Mouse (Mus musculus) 416B (cell line): Measurements from ENCODE around the gene Tysnd1.

Source experiments
- DNase-seq: peaks from one replicate; pipeline ENCODE4 v3.0.0; 2011; ENCODE audit warnings: low read depth

The Tysnd1 gene

DNA sequence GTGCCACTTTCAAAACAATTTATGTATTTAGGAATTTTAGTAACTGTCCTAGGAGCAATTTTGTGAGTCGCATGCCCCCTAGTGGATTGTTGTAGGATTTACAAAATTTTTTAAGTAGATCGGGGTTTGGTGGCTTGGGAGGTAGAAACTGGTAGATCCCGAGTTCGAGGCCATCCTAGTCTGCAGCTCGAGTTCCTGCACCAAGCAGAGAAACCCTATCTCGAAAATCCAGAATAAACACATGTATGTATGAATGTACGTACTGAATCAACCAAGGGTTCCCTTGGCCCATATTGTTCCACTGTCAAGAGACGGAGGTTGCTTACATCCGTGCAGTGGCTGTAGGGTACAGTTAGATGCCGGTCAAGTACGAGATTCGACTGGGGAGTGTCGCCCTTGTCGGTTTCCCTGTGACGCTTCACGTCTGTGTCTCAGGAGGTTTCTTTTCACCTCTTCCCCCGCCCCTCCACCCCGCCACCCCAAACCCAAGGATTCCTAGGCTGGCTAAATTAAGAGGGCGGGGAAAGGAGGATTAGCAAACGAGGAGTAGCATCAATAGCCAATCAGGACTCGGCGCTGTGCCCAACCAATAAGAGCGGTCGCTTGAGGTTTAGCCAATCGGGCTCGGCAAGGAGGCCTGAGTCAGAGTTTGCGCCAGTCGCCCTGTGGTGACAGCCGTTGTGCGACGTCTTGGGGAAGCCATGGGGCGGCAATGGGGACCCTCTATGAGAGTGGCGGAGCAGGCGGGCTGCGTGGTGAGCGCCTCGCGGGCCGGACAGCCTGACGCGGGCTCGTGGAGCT lies at the start of gene Tysnd1:
Gene Tysnd1, plus strand, starts transcription at position 645 of the 801 bp plus-strand sequence.
- peak; percentile 99 for DNase-seq

- DNase-seq, result no peak
These were observed 48.8 kb upstream of the Tysnd1 start for GRCm38 (mm10) chr10:61646557-61646956.

DNA sequence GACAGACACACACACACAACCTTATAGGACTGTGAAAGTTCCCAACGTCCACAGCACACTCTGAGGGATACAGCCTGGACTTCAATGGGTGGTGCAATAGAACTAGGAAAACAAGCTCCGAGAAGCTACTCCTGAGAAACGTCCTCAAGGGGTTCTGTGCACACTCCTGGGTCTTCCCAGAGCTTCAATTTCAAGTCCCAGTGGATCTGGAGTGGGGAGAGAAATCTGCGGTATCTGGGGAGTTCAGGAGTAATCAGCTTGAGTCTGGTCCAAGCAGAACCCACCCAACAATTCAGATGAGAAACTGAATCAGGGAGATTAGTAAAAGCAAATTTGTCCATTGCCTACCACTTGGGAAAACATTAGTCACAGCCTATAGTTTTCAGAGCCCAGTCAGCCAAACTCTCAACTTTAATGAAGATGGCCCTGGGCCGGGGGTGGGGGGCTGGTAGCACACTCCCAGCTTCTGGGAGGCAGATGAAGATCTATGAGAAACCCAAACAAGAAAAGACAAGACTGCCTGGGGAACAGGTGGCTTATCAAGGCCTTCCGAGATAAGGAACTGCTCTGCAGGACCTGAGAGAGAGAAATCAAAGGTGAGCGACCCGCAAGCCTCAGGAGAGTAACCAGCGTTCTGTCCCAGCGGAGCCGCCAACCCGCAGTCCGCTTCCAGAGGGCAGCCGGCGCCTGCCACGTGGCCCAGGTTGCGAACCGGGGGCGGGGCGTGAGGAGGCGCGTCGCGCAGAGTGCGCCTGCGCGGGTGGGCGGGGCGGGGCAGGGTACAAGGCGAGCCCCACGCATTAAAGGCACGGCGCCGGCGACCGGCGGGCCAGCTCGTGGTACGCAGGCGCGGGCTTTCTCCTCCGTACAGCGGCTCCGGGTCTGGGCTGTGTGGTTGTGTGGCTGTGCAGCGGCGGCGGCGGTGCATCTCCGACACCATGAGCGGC lies 47.3 kb upstream of the Tysnd1 start, which contains the start of gene Ppa1:
Gene Ppa1, plus strand, starts transcription at position 763 of the 947 bp plus-strand sequence.
- peak; percentile 88 for DNase-seq

GRCm38 (mm10) chr10:61648737-61649645 lies 46.3 kb upstream of the Tysnd1 start:
- DNase-seq, result peak; percentile 67

- DNase-seq, result no peak
These were observed 41.2 kb upstream of the Tysnd1 start for GRCm38 (mm10) chr10:61654105-61654504.

DNA sequence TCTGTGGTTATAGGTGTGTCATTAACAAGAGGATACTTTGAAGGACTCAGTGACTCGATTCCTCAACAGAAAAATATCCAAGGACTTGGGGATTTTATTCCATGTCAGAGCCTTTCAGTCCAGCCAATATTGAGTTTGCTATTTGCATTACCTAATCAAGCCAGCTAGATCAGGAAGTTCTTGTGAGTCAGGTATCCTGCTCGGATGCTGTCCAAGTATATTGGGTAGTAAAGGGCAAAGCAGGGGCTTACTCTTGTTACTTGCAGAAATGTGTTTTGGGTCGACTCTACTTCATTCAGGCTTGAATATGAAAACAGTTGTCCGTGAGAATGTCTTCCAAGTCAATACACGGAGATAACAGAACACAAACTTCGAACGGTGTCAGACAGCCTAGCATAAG lies 40.6 kb upstream of the Tysnd1 start:
- peak; percentile 81 for DNase-seq

- DNase-seq, result no peak
These were observed 40.1 kb upstream of the Tysnd1 start for GRCm38 (mm10) chr10:61655188-61655587.

GRCm38 (mm10) chr10:61656928-61657882 lies 38.1 kb upstream of the Tysnd1 start:
- no peak for DNase-seq

GRCm38 (mm10) chr10:61657985-61658384 lies 37.3 kb upstream of the Tysnd1 start:
- DNase-seq, result peak; percentile 74

DNA sequence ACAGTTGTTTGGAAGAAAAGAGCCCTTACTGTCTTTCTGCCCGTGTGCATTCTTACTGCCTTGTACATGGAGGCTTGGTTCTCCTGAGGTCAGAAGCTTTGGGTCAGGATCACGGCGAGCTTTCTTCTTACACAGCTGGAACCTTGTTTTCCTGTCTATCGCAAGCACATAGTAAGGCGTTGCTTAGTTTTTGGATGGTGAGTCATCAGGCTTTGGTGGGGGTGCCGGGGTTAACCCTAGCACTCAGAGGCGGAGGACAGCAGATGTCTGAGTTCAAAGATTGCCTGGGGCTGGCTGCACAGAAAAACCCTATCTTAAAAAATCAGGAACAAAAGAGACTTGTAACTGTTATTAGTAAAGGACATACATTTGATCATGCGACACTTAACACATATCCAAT lies 33.4 kb upstream of the Tysnd1 start:
- peak; percentile 65 for DNase-seq

- peak; percentile 33 for DNase-seq
These were observed 32.8 kb upstream of the Tysnd1 start for GRCm38 (mm10) chr10:61662391-61662988.

DNA sequence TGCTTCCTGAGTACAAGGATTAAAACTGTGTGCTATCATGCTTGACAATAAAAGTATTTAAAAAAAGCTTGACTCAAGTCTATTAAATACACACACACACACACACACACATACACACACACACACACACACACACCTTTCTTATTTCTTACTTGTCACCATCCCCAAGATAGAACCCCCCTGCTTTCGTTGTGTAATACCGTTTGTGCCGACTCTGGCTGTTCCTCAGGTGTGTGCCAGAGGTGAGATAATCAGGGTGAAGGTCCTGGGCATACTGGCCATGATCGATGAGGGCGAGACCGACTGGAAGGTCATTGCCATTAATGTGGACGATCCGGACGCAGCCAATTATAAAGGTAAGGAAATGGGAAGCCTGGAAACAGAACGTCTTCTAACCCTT lies 30.2 kb upstream of the Tysnd1 start:
- no peak for DNase-seq

GRCm38 (mm10) chr10:61665651-61666050 lies 29.7 kb upstream of the Tysnd1 start:
- no peak for DNase-seq

DNA sequence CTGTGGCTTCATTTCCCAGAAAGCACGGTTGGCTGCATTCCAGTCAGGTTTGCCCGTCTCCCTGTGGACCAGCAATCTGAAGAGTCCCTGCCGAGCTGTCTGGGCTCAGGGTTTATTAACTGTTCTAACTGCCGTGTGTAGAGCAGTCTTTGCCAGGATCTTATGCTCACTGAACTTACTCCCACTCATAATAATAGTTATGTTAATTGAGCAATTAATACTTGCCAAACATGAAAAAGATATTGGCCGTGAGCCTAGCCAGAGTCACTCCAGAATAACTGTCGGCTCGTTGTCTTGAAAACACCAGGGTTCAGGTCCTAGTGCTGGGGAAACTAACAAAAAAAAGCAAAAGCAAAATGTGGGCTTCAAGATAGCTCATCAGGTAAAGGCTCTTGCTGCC lies 26.0 kb upstream of the Tysnd1 start:
- DNase-seq, result no peak

GRCm38 (mm10) chr10:61669896-61670295 lies 25.4 kb upstream of the Tysnd1 start:
- peak; percentile 81 for DNase-seq

DNA sequence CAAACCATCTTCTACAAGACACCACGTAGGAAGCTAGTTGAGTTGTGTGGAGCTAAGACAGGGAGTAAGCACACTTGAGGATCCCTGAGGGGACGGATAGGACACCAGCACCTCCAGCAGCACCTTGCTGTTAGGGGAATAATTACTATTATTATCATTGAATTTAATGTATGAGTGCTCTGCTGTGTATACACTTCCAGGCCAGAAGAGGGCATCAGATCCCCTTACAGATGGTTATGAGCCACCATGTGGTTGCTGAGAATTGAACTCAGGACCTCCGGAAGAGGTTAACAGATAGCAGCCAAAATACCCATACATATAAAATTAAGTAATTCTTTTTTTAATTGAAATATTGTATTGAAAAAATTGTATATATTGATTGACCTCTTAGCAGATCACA lies 24.6 kb upstream of the Tysnd1 start:
- peak; percentile 38 for DNase-seq

DNA sequence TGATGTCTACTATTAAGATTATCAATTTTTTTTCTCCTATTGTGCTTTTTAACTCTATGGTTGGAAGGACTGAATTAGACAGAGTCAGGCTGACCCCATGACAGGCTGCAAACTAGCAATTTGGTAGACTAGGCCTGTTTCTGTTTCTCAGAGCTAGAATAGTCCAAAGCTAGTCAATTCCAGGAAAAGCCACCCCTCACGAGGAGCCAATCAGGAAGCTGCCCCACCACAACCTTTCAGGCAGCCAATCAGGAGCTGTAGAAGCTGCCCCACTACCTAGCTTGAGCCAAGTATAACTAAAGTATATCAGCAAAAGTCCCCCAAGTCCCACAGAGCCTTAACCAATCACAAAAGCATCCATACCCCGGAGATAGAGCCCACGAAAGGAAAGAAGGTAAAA lies 19.4 kb upstream of the Tysnd1 start:
- no peak for DNase-seq

- no peak for DNase-seq
These were observed 15.8 kb upstream of the Tysnd1 start for GRCm38 (mm10) chr10:61679545-61679944.

DNA sequence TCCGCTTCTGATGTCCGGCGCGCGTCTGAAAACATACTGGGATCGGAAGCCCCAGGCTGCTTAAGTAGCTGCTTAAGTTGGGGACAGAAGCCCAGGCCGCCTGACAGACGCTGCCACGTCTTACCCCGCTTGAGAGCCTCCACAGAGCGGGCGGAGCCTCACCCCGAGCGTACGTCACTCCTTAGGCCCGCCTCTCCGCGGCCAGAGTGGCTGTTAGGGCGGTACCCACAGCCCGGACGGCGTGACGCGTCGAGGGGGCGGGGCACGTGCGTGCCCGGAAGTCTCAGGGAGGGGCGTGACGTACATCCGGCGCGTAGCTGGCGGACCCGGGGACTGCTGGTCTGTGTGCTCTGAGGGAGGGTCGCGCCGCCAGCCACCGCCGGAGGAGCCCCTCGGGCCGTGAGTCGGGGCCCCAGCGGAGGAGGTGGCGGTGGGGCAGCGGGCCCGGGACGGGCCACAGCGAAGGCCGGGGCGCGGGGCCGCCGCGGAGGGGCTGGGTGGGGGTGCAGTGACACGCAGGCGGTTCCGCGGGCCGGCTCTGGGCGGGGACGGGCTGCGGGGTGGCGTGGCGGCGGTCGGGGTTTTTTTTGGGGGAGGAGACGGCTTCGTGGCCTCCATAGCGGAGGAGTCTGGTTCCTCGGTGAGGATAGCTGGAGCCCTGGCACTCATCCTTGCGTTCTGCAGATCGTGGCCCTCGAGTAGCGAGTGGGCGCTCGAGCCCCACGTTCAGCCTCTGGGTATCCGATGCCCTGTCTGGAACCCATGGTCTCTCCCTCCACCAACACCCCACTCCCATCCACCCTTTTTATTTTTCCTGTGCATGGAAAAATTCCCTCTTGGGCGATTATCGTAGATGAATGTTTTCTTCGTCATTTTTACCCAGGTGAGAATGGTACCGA lies 15.1 kb upstream of the Tysnd1 start, which contains the start of gene Sar1a:
Gene Sar1a, plus strand, starts transcription at position 285 of the 899 bp plus-strand sequence.
- peak; percentile 97 for DNase-seq
